Mouse (Mus musculus) gastrocnemius, postnatal 36 days (tissue): Measurements from ENCODE around the gene Smg6. TPM values are rescaled to one million over a fixed set of nuclear protein-coding genes. Genes with fewer than 3 reads are reported as not detected.

Experiments
- DNase-seq, 2 experiments: peaks; one replicate each; pipeline ENCODE4 v3.0.0; 2022
- intact Hi-C: fragments of 180-260 bp; cut with DNase I; formaldehyde crosslinking; loops from one replicate; pipeline ENCODE4 v1.15.1; 2025
- total RNA-seq, 2 experiments: library from RNA; stranded (reverse); gene quantifications; 2 replicates each; pipeline ENCODE4 v1.2.3; 2021

The Smg6 gene
- total RNA-seq, 2 experiments from 2014 or later, result 8.4 to 11.4 TPM

- intact Hi-C loops, result no loop called here
- DNase-seq, result peak in 1 of 2 experiments; percentile 16
Measured at GRCm38 (mm10) chr11:75161417-75162008, 235.9 kb downstream of the Smg6 start.

- intact Hi-C loops, result no loop called here
- DNase-seq, result no peak
Measured at GRCm38 (mm10) chr11:75162591-75163080, 237.0 kb downstream of the Smg6 start.

- DNase-seq, result peak in 1 of 2 experiments; percentile 25
- intact Hi-C loops, result no loop called here
Measured at GRCm38 (mm10) chr11:75163379-75163778, 237.8 kb downstream of the Smg6 start.

- DNase-seq, result no peak
- intact Hi-C loops, result no loop called here
Measured at GRCm38 (mm10) chr11:75164051-75164450, 238.4 kb downstream of the Smg6 start.

- DNase-seq, result peak in 1 of 2 experiments; percentile 26
- intact Hi-C loops, result loop anchor here (1.0 kb wide), 1 partner anchor 183 kb away; no protein-coding TSS in a partner anchor
Measured at GRCm38 (mm10) chr11:75164750-75165149, 239.1 kb downstream of the Smg6 start.

- intact Hi-C loops, result loop anchor here (1.0 kb wide), 1 partner anchor 184 kb away; no protein-coding TSS in a partner anchor
- DNase-seq, result peak; percentile 82 to 88
Measured at GRCm38 (mm10) chr11:75165441-75166192, 240.0 kb downstream of the Smg6 start.

GRCm38 (mm10) chr11:75166193-75166842 is 240.7 kb downstream of the Smg6 start:
- intact Hi-C loops, result no loop called here
- DNase-seq, result peak in 1 of 2 experiments; percentile 59

GRCm38 (mm10) chr11:75166861-75167642 is 241.4 kb downstream of the Smg6 start:
- peak in 1 of 2 experiments; percentile 58 for DNase-seq
- intact Hi-C loops, result no loop called here

GRCm38 (mm10) chr11:75167643-75168589 is 242.3 kb downstream of the Smg6 start:
- no peak for DNase-seq
- intact Hi-C loops, result no loop called here

GRCm38 (mm10) chr11:75168590-75169361 is 243.2 kb downstream of the Smg6 start:
- intact Hi-C loops, result loop anchor here (1.0 kb wide), 1 partner anchor 187 kb away; no protein-coding TSS in a partner anchor
- peak; percentile 86 to 87 for DNase-seq

GRCm38 (mm10) chr11:75169405-75170080 is 243.9 kb downstream of the Smg6 start, which contains the start of gene Hic1:
Gene Hic1, minus strand, starts transcription at chr11:75169519.
- intact Hi-C loops, result loop anchor here (1.0 kb wide), 1 partner anchor 188 kb away; no protein-coding TSS in a partner anchor
- DNase-seq, result no peak

- peak; percentile 91 to 94 for DNase-seq
- intact Hi-C loops, result no loop called here
Measured at GRCm38 (mm10) chr11:75170136-75170751, 244.6 kb downstream of the Smg6 start.

- intact Hi-C loops, result no loop called here
- DNase-seq, result peak in 1 of 2 experiments; percentile 11
Measured at GRCm38 (mm10) chr11:75171186-75171865, 245.7 kb downstream of the Smg6 start.

- intact Hi-C loops, result no loop called here
- peak in 1 of 2 experiments; percentile 12 for DNase-seq
Measured at GRCm38 (mm10) chr11:75172151-75173094, 246.8 kb downstream of the Smg6 start.

- peak; percentile 61 to 65 for DNase-seq
- intact Hi-C loops, result no loop called here
Measured at GRCm38 (mm10) chr11:75173095-75173798, 247.6 kb downstream of the Smg6 start.
